Mouse (Mus musculus): ENCODE measurements around the gene Fndc5. TPM values are rescaled to one million over a fixed set of nuclear protein-coding genes. Genes with fewer than 3 reads are reported as not detected.

Fndc5 gene
- polyA plus RNA-seq (2017; shearing (Covaris generic)), result 0.14 TPM

DNA sequence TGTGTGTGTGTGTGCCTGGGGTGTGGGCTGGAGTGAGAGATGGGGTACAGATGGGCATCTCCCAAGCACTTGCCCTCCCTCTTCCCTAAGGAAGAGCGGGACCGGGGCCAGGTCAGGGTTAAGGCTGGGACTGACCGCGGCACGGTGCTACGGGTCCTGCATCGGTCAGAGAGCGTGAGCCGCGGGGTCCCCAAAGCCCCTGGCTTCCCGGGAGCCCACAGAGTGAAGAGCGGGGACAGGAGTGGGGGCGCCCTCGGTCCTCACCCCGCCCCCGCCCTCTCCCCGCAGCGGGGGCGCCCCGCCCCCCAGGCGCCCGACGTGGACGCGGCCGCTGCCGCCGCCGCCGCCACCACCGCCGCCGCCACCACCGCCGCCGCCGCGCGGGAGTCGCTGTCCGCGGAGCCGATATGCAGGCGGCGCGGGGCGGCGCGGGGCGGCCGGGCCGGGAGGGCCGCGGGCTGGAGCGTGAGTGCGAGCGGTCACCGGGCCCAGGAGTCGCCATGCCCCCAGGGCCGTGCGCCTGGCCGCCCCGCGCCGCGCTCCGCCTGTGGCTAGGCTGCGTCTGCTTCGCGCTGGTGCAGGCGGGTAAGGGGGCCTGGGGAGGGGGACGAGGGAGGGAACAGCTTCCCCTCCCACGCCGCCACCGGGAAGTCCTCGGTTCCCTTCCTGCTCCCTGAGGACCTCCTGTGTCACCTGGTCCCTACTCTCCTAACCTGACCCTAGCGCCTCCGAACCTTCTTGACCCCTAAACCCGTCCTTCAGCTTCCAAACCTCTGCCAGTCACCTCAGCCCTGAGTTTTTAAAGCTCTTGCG lies at the start of gene Fndc5:
TSS of gene Fndc5 (plus strand) at position 421 of the 813 bp plus-strand sequence.

DNA sequence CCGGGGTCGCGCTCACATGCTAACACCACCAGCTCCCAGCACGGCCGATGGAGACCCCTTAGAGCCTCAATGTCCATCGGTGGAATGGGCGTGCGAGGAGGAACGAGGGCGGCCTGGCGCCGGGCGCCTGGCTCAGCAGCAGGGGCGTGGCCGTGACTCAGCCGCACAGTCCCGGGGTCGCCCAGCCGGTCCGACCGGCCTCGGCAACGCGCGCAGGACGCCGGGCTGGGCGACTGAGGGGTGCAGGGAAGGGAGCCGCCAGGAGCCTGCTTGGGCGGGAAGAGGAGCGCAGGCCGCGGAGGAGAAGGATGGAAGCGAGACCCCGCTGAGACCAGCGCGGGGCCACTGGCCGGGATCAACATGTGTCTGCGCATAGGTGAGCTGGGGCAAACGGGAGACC lies 31.4 kb upstream of the Fndc5 start, which contains the start of gene Tmem54:
TSS of gene Tmem54 (plus strand) at position 193 of the 400 bp plus-strand sequence.

DNA sequence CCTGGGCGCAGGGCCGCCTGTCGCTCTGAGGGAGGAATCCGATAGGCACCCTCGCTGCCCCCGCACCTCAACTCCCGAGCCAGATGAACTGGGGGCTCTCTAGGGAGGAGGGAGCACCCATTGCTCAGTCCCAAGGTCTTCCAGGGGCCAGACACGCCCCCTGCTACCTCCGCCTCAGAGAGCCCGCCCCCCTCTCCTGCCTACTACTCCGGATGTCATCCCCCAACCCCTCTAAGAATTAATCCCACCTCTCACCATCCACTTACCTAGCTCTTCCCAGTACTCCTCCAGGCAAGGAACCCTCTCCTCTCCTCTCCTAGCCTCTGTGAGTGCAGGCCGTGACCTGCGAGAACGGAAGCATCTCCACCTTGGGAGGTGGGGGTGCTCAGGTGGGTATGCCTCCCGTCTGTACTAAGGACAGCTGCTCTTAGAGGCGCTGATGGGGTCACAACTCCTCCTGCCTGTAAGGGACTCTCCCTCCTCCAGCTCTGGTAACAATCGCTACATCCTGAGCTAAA lies 15.2 kb upstream of the Fndc5 start, which contains the start of gene Hpca:
TSS of gene Hpca (minus strand) at position 468 of the 518 bp plus-strand sequence.

DNA sequence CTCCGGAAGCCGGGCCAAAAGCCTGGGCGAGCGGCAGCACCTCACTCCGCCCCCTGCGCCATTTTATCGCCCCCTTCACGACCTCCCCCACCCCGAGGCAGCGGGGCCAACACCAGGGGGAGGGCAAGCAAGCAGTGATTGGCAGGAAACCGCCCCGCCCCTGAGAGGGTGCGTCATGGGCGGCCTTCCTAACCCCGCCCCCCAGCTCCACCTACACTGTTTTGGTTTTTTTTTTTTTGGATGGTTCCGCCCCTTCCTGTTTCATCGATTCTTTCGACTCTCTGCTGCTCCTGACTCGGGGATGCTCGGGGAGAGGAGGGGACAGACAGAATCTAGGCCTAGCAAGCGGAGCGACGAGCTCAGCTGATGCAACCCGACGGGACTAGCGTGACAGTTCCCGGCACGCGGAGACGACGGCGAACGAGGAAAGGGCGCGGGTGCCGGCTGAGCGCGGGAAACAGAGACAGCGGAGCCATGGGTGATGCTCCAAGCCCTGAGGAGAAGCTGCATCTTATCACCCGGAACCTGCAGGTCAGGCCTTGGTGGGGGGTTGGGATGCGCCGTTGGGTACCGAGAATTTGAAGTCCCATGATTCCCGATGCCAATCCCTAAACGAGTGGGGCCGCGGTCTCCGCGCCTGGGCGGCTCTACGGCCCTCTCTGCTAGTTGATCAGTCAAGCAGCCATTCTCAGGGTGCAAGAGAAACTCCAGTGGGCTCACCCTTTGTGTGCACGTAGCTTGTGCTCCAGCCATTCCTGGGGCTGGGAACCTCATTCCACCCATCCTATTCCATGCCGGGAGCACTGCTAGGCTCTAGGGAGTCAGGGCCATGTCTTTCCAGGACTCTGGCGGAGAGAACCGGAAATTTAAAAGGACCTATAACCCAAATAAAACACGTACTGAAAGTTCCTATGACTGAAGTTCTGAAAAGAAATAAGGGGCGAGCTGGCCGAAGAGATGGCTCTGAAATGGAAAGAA lies 53.0 kb downstream of the Fndc5 start, which contains the start of the genes S100pbp and Yars:
TSS of gene S100pbp (minus strand) at position 186 of the 978 bp plus-strand sequence.
TSS of gene Yars (plus strand) at position 219 of the 978 bp plus-strand sequence.

Other genes with a start within 250 kb of the Fndc5 start
- 0.51 TPM for gene Azin2, start 174.6 kb upstream of the Fndc5 start, polyA plus RNA-seq (2017; shearing (Covaris generic))
- 85.1 TPM for gene Ak2, start 145.0 kb upstream of the Fndc5 start, polyA plus RNA-seq (2017; shearing (Covaris generic))
- gene Rnf19b, start 78.7 kb upstream of the Fndc5 start, polyA plus RNA-seq (2017; shearing (Covaris generic)), result 109 TPM
- not detected for gene Tmem54, start 31.5 kb upstream of the Fndc5 start, polyA plus RNA-seq (2017; shearing (Covaris generic))
- not detected for gene Hpca, start 15.0 kb upstream of the Fndc5 start, polyA plus RNA-seq (2017; shearing (Covaris generic))
- gene S100pbp, start 52.7 kb downstream of the Fndc5 start, polyA plus RNA-seq (2017; shearing (Covaris generic)), result 19.6 TPM
- gene Yars, start 52.8 kb downstream of the Fndc5 start, polyA plus RNA-seq (2017; shearing (Covaris generic)), result 30.7 TPM
- gene C77080, start 124.4 kb downstream of the Fndc5 start, polyA plus RNA-seq (2017; shearing (Covaris generic)), result 0.29 TPM
- 0.16 TPM for gene Sync, start 150.6 kb downstream of the Fndc5 start, polyA plus RNA-seq (2017; shearing (Covaris generic))
- 265 TPM for gene Rbbp4, start 198.4 kb downstream of the Fndc5 start, polyA plus RNA-seq (2017; shearing (Covaris generic))
- 37.8 TPM for gene Zbtb8os, start 198.7 kb downstream of the Fndc5 start, polyA plus RNA-seq (2017; shearing (Covaris generic))
- 3.1 TPM for gene Zbtb8a, start 241.1 kb downstream of the Fndc5 start, polyA plus RNA-seq (2017; shearing (Covaris generic))